Mouse (Mus musculus): ENCODE data around the gene Krt88.
A peak's percentile ranks its signal among the peaks of the same experiment; 100 is the strongest.

Krt88 gene

GRCm38 (mm10) chr15:101447444-101447843 is at the start of gene Krt88:
Gene Krt88, plus strand, starts transcription at chr15:101447744.
- no peak for DNase-seq

- no peak for DNase-seq
These were observed 49.3 kb upstream of the Krt88 start for GRCm38 (mm10) chr15:101398269-101398668.

- no peak for DNase-seq
These were observed 36.8 kb upstream of the Krt88 start, which contains the start of gene Krt7 for GRCm38 (mm10) chr15:101410775-101411174. Gene Krt7, plus strand, starts transcription at chr15:101411043.

GRCm38 (mm10) chr15:101412188-101412587 is 35.4 kb upstream of the Krt88 start:
- DNase-seq = no peak

- no peak for DNase-seq
These were observed 33.5 kb upstream of the Krt88 start for GRCm38 (mm10) chr15:101413916-101414635.

DNA sequence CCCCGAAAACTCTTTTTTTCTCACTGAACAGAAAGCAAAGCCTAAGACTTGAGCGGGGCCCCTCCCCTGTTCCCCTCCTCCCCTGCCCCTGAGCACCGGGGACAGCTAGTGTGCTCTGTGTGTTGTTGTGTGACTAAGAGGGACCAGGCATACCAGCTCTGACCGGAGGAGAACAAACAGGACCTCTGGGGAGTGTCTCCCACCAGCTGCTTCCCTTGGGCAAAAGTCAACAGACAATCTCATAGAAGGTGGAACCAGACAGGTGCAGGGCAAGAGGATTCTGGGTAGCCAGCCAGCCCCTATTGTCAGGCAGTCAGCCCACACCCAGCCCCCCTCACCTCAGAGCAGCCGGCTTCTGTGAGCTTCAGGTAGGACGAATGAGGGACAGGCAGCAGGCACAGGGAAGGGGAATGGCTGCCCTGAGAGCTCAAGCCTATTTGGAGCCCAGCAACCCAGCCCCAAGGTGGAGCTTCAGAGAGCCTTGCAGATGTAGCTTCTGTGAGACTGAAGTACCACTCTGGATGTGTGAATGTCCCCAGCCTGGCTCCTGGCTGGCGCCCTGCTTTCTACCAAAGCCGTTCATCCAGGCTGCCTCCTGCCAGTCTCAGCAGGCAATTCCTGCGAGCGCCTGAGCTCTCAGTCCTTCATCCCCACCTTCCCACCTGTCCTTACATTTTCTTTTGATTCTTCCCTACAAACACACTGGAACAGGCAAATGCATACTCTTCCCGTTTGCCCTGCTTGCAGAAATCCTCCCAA is 32.6 kb upstream of the Krt88 start:
- DNase-seq = no peak

- DNase-seq = no peak
These were observed 28.6 kb upstream of the Krt88 start for GRCm38 (mm10) chr15:101418950-101419349.

DNA sequence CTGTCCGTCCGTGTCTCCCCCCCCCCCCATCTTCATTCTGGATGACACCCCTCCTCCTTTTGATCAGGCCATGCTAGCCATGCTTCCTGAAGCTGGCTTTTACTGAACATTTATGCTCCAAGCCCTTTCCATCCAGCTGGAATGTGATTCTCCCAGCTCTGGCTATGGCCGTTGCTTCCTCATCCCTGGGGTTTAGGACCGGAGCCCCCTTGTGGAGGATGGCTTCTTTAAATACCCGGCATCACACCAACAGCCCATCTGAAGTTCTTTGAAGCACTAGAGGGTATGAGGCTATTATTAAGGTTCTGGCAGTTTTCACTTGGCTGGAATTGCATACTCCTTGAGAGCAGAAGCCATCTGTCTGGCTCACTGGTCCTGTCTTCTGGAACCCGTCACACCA is 26.6 kb upstream of the Krt88 start:
- DNase-seq = no peak

GRCm38 (mm10) chr15:101424914-101425313 is 22.6 kb upstream of the Krt88 start:
- DNase-seq = no peak

DNA sequence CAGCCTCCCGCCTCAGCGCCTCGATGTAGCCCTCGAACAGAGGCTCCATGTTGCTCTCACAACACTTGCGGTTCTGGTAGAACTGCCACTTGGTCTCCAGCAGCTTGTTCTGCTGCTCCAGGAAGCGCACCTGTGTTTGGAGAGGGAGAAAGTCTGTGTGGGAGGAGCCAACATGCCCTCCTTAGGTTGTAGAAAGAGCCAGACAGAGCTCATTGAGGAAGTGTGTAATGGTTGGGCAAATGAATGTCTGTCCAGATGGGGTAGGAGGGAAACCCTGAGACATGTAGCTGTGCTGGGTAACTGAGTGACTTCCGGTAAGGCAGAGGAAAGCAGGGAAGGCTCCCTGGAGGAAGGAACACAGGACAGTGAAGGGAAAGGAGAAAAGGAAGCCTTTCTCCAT is 10.9 kb upstream of the Krt88 start:
- DNase-seq = no peak

GRCm38 (mm10) chr15:101438555-101438954 is 9.0 kb upstream of the Krt88 start, which contains the start of gene Krt87:
Gene Krt87, minus strand, starts transcription at chr15:101438804.
- DNase-seq = no peak

DNA sequence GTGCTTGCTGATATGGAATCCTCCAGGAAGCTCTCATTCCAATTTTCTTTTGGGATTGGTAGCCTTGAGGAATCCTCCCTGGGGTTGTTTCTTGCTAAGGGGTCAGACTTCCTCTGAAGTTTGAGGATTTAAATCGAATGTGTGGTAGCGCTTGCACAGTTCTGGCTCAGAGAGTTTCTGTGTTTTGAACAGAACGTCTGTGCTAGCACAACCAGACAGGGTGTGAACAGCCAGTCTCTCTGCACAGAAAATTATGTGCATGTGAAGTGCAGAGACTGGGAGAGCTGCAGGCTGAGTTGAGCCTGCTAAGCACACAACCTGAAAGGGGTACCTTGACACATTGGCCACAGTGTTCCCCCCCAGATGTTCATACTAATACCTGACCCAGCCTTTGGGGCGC is 6.7 kb upstream of the Krt88 start:
- no peak for DNase-seq

DNA sequence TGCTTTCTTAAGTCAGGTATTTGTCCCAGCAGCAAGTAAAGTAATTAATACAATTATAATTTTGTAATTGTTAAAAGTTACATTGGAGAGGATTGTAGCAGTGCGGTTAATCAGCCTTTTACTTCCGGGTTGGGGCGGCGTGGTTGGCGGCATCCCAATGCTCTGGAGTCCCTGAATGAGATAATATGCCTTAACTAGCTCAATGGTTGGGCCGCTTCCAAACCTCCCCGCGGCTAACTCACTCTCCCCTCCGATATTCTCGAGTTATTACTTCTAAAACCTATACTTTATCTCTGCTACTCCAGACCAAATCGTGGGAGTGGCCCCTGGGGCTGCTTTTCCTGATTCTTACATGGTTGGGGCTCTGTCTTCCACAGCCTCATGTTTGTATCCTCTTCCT is 972 bp upstream of the Krt88 start:
- no peak for DNase-seq

DNA sequence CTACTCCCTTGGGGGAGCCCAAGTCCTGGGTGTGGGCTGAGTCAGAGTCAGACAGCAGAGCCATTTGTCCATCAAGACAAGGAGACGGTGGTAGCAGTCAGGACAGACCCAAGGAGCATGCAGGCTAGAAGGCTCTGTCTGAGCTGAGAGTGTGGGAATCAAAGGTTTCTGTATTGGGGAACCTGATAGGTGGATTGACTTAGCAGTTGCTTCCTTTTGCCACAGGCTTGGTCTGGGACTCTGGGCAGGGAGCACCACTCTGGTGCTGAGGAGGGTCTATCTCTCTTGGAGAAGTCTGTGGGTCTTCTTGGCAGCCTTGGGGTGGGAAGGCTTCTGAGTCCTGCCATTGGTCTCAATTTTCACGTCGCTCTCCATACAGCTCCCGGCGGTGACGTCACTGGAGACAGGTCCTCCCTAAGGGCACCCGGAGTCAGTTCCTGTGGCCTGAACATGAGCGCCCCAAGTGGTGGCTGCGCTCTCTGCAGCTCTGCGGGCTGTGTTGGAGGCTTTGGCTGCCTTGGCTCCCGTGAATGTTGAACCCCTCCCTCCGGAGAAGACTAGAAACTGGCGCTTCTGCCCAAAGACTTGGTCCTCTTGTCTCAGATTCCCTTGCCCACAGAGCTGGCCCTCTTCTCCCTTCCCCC is 5.7 kb downstream of the Krt88 start:
- peak; percentile 76 for DNase-seq

DNA sequence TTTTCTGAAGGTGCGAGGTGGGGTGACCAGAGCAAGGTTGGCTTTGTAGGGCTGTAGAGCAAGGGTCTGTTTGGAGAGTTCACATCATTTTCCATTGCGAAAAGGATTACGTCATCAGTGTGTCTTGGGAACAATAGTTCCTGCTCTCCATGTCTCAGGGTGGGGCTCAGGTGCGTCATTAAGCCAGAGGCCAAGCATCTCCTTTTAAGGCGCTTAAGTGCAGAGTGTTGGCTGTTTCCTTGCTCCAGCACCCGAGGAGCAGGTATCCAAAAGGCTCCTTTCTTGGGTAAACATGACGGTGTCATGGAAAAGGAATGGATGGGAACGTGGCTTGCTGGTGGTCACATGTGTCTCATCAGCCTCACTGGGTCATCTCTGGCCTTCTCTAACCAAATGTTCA is 7.2 kb downstream of the Krt88 start:
- no peak for DNase-seq

DNA sequence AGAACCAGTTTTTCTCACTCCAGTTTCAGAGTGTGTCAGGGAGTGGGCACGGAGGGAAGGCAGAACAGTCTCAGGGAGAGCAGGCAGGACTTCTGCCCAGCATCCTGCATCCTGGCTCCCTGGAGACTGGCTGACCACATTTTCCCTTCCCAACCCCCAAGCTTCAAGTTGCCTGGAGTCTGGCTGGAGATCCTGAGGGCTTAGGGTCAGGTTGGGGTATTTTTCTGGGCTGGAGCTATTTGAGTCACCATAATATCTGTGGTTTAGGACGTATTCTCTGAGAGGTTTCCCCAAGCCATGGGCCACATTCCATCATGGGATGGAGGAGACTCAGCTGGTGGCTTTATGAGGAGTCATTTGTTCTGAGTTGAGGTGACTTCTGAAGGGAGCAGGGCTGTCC is 7.7 kb downstream of the Krt88 start:
- no peak for DNase-seq

GRCm38 (mm10) chr15:101455891-101456290 is 8.3 kb downstream of the Krt88 start:
- no peak for DNase-seq

DNA sequence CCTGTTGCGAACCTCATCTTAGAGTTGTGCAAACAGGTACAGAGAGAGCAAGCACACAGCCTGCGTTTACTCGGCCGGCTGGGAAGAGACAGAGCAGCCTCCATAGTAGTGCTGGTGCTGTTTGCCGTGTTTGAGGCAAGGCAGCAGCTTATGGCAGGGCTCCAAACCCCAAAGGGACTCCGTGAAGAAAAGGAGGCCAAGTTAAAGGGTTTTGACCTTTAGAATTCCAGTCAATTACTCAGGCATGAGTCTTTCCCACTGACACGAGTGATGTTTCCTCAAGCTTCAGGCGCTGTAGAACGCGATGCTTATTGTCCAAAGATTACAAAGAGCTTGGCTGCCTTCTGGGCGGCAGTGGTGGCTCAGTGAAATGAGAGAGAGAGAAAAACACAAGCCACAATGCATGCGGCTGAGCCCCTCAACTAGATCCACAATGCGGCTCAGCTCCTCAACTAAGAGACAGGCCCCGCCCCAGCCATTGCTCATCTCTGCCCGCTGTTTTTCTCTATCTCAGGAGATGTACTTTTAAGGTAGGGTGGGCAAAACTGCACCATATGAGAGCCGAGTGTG is 10.9 kb downstream of the Krt88 start:
- DNase-seq = no peak

- DNase-seq = peak; percentile 28
These were observed 11.7 kb downstream of the Krt88 start for GRCm38 (mm10) chr15:101459283-101459682.

GRCm38 (mm10) chr15:101463651-101464050 is 16.1 kb downstream of the Krt88 start, which contains the start of gene Krt81:
Gene Krt81, minus strand, starts transcription at chr15:101463751.
- DNase-seq = no peak

DNA sequence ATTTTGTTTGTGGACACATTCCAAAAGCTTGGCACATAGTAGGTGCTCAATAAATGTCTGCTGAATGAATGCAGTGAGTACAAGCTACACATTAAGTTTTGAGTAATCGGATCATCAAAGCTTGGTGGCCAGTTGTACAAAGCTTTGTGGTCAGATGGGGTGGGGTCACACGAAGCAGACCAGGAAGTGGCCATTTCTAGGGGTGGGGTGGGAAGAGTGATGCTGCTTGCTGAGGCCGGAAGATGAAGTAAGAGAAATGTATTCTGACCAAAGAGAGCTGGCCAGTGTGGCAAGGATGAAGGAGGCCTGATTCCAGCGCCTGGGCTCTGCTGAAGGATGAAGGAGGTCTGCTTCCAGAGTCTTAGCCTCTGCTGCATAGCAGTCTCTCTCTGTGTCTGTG is 21.5 kb downstream of the Krt88 start:
- DNase-seq = no peak

GRCm38 (mm10) chr15:101472952-101473528 is 25.5 kb downstream of the Krt88 start, which contains the start of gene Krt86:
Gene Krt86, plus strand, starts transcription at chr15:101473478.
- no peak for DNase-seq
